Mouse (Mus musculus) spleen, adult 2 months (tissue): ENCODE results near the gene Nemp2.

ENCODE experiments used
- CTCF ChIP-seq: fragments of 200-500 bp; IDR thresholded peaks from 2 replicates; pipeline ENCODE4 v1.5.1; 2011; ENCODE audit warnings: mild to moderate bottlenecking, inconsistent platforms; ENCODE audit not compliant: insufficient read depth, insufficient read length, insufficient replicate concordance; ENCODE audit errors: extremely low read depth
- POLR2A ChIP-seq: fragments of 200-500 bp; IDR thresholded peaks from 2 replicates; pipeline ENCODE4 v1.6.1; 2011; ENCODE audit warnings: low read depth, low read length, inconsistent platforms

GRCm38 (mm10) chr1:52655153-52655552, 24.6 kb downstream of the Nemp2 start:
- TF ChIP-seq POLR2A (no peak), CTCF (no peak)
